ENCODE assay signal across 10 mouse cellular contexts in the genomic region with DNA sequence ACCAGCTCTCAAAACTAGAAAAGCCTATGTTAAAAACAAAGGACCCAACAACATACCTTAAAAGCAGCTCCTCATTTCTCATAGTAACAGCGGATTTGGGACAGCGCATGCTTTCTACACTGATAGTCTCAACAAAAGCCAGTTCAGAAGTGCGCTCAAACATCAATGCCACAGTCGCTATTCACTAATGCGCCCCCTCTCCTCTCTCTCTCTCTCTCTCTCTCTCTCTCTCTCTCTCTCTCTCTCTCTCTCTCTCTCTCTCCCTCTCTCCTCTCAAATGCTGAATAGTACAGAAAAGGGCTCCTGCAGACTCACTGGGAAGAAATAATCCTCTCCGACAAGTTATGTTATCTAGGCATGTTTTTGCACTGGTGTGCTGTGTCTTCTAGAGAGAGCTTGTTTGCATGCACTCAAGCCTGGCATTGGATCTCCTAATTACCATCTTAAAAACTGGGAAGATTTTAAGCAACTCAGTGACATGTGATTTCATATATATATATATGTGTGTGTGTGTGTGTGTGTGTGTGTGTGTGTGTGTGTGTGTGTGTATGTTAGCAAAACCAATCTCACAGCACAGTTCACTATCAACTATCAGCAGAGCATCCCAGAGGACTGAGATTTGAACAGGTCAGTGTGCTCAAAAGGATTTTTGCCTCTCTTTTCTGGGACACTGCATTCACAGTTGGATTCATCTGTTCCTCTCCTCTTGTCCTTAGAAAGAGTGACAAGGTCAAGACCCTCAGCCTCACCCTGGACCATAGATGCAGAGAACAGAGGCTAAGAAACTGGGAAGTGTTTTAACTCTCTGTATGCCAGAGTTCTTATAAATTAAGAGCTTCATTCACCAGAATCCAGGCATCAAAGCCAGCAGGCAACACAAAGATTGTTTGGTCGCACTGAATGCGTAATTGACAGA.
DNase-seq lines count a peak whose midpoint lies in the region; ATAC-seq and TF ChIP-seq lines count a peak whose summit lies in the region.
"Had no signal": no experiment of that assay in that cellular context is flagged by ENCODE, and none has a peak within 500 bp of the region (broad histone marks: within the 10 kb centered on the region; RNA-seq: fewer than 3 reads in every experiment).

No protein-coding gene starts in this region.

- no peaks in the 10 kb centered on the region for H3K36me3 ChIP-seq in forebrain, embryonic 10.5 days (replicated peaks)
- no peaks in the 10 kb centered on the region for H3K36me3 ChIP-seq in hindbrain, postnatal 0 days (ENCODE audit: insufficient read depth, low read length)

- no peaks in the 10 kb centered on the region for H3K9me3 ChIP-seq in forebrain, embryonic 10.5 days
- H3K9me3 ChIP-seq in hindbrain, postnatal 0 days (ENCODE audit: low read length) = no peaks in the 10 kb centered on the region
- H3K9me3 ChIP-seq: megakaryocyte, embryonic 14.5 days had no signal

- ATAC-seq in hindbrain, postnatal 0 days = peak; percentile 69

- TF ChIP-seq CTCF in layer of hippocampus, adult 2 months (conservative IDR thresholded peaks at IDR 0.05) = no peak
- TF ChIP-seq CTCF in hindbrain, postnatal 0 days (IDR thresholded peaks at IDR 0.05; ENCODE audit: low read depth) = no peak

- peaks cover 67% of the 10 kb centered on the region for H3K4me1 ChIP-seq in forebrain, embryonic 10.5 days
- H3K4me1 ChIP-seq in hindbrain, postnatal 0 days (ENCODE audit: insufficient read depth, low read length) = 0 out of 2 replicates have a peak, but pooled peaks cover 7% of the 10 kb centered on the region
- H3K4me1 ChIP-seq: megakaryocyte, embryonic 14.5 days had no signal

- peak overlapping the region; percentile 93 for H3K27ac ChIP-seq in layer of hippocampus, adult 2 months
- peak overlapping the region; percentile 88 for H3K27ac ChIP-seq in forebrain, embryonic 10.5 days
- peak overlapping the region; percentile 92 for H3K27ac ChIP-seq in hindbrain, postnatal 0 days

- H3K9ac ChIP-seq in hindbrain, postnatal 0 days (replicated peaks; ENCODE audit: low read length) = peak overlapping the region; percentile 71

- no peaks in the 10 kb centered on the region for H3K27me3 ChIP-seq in forebrain, embryonic 10.5 days (ENCODE audit: poor library complexity, severe bottlenecking)
- H3K27me3 ChIP-seq in hindbrain, postnatal 0 days (ENCODE audit: insufficient read depth, low read length) = no peaks in the 10 kb centered on the region

- H3K4me2 ChIP-seq in hindbrain, postnatal 0 days (ENCODE audit: low read depth, low read length) = peak overlapping the region; percentile 59

- WGBS in forebrain, embryonic 10.5 days = 22% methylated on average over 8 of the region's 8 CpGs
- WGBS in hindbrain, postnatal 0 days = 11% methylated on average over 8 of the region's 8 CpGs

- H3K4me3 ChIP-seq in layer of hippocampus, adult 2 months = peak overlapping the region; percentile 75
- peak overlapping the region; percentile 54 for H3K4me3 ChIP-seq in forebrain, embryonic 10.5 days
- H3K4me3 ChIP-seq in hindbrain, postnatal 0 days (ENCODE audit: low read length) = peak overlapping the region; percentile 60
- H3K4me3 ChIP-seq: megakaryocyte, embryonic 14.5 days had no signal

- DNase-seq in layer of hippocampus, adult 2 months (ENCODE audit: low spot score in 2 of 2) = no peak
- DNase-seq in layer of hippocampus, postnatal 25 days (ENCODE audit: extremely low spot score in 1 of 2, low spot score in 1 of 2) = no peak
- DNase-seq in forebrain, embryonic 10.5 days (ENCODE audit: extremely low spot score, low spot score) = peak; percentile 34
- peak; percentile 70 for DNase-seq in hindbrain, postnatal 0 days (ENCODE audit: low spot score)
- DNase-seq in retina, postnatal 1 day = peak; percentile 77
- DNase-seq in urinary bladder, postnatal 14 days (ENCODE audit: low spot score) = no peak
- DNase-seq in adrenal gland, postnatal 10 days = no peak
- DNase-seq in heart, adult 18-20 months = no peak
- DNase-seq: kidney, adult 8-10 months had no signal

Comparison
In these comparisons a context has a peak if more than half of its experiments do, and no peak if none do; other contexts are left out.
1. DNase-seq: peak in forebrain, embryonic 10.5 days (single experiment), hindbrain, postnatal 0 days (single experiment) and retina, postnatal 1 day (single experiment); none in layer of hippocampus, adult 2 months (0 of 2), layer of hippocampus, postnatal 25 days (0 of 2), urinary bladder, postnatal 14 days (single experiment), adrenal gland, postnatal 10 days (single experiment) and heart, adult 18-20 months (0 of 2).
2. Peak in every context shown above with its lines, with median percentiles within 50 percentile points of each other: H3K27ac ChIP-seq and H3K4me3 ChIP-seq.